Mouse (Mus musculus) cerebellum, postnatal 10 days (tissue): ENCODE data around the gene Gm37240.
"Not testable (repeated sequence)": the region's sequence is repeated elsewhere in the genome, so short reads cannot be mapped to it uniquely, and the experiment has no call there.

Experiments used
- DNase-seq, 2 experiments: peaks; one replicate each; pipeline ENCODE4 v3.0.0; 2021; ENCODE audit warnings: mixed read lengths in 2 of 2

Gm37240 gene

GRCm38 (mm10) chr3:84610183-84610710 is 1277.1 kb downstream of the Gm37240 start:
- no peak for DNase-seq

- no peak for DNase-seq
Measured at GRCm38 (mm10) chr3:84603212-84603611, 1284.1 kb downstream of the Gm37240 start.

- no peak for DNase-seq
Measured at GRCm38 (mm10) chr3:84602759-84603158, 1284.6 kb downstream of the Gm37240 start.

GRCm38 (mm10) chr3:84601870-84602495 is 1285.3 kb downstream of the Gm37240 start:
- DNase-seq, result no peak

GRCm38 (mm10) chr3:84598756-84599155 is 1288.6 kb downstream of the Gm37240 start:
- DNase-seq, result no peak

- DNase-seq, result no peak
Measured at GRCm38 (mm10) chr3:84597996-84598734, 1289.2 kb downstream of the Gm37240 start.

- no peak for DNase-seq
Measured at GRCm38 (mm10) chr3:84595677-84596234, 1291.6 kb downstream of the Gm37240 start.

GRCm38 (mm10) chr3:84594894-84595676 is 1292.2 kb downstream of the Gm37240 start:
- no peak for DNase-seq

- DNase-seq, result no peak
Measured at GRCm38 (mm10) chr3:84593274-84593673, 1294.0 kb downstream of the Gm37240 start, which contains the start of gene Tigd4. Gene Tigd4, plus strand, starts transcription at chr3:84593574.

- no peak for DNase-seq
Measured at GRCm38 (mm10) chr3:84586736-84587135, 1300.6 kb downstream of the Gm37240 start.

GRCm38 (mm10) chr3:84582913-84583276 is 1304.4 kb downstream of the Gm37240 start:
- DNase-seq, result no peak

- peak; percentile 99 for DNase-seq
Measured at GRCm38 (mm10) chr3:84582023-84582912, 1305.0 kb downstream of the Gm37240 start, which contains the start of gene Arfip1. Gene Arfip1, minus strand, starts transcription at chr3:84582625.

- no peak for DNase-seq
Measured at GRCm38 (mm10) chr3:84581696-84582022, 1305.7 kb downstream of the Gm37240 start.

GRCm38 (mm10) chr3:84580716-84581115 is 1306.6 kb downstream of the Gm37240 start:
- DNase-seq, result no peak

GRCm38 (mm10) chr3:84570501-84570900 is 1316.8 kb downstream of the Gm37240 start:
- no peak for DNase-seq

- no peak for DNase-seq
Measured at GRCm38 (mm10) chr3:84569587-84569986, 1317.7 kb downstream of the Gm37240 start.

GRCm38 (mm10) chr3:84568540-84568939 is 1318.8 kb downstream of the Gm37240 start:
- DNase-seq, result peak in 1 of 2 experiments; percentile 53

GRCm38 (mm10) chr3:84563415-84563814 is 1323.9 kb downstream of the Gm37240 start:
- no peak for DNase-seq

- not testable (repeated sequence) for DNase-seq
Measured at GRCm38 (mm10) chr3:84562911-84563310, 1324.4 kb downstream of the Gm37240 start.

GRCm38 (mm10) chr3:84558301-84558700 is 1329.0 kb downstream of the Gm37240 start:
- DNase-seq, result peak; percentile 21 to 30

GRCm38 (mm10) chr3:84555780-84556179 is 1331.5 kb downstream of the Gm37240 start:
- no peak for DNase-seq

- no peak for DNase-seq
Measured at GRCm38 (mm10) chr3:84547177-84547576, 1340.1 kb downstream of the Gm37240 start.
